Mouse (Mus musculus): ENCODE data around the gene Gdpd3. TPM values are rescaled to one million over a fixed set of nuclear protein-coding genes. Genes with fewer than 3 reads are reported as not detected.

The Gdpd3 gene
- polyA plus RNA-seq, 1 experiment from 2014 or later, result 0.54 TPM

GRCm38 (mm10) chr7:126817595-126817994, 51.5 kb downstream of the Gdpd3 start:
- no peak for ATAC-seq
- Histone ChIP-seq H3K4me3 (no peak overlapping the region), H3K9ac (no peak overlapping the region), H3K4me1 (no peaks in the 10 kb centered on the region), H3K27ac (no peak overlapping the region), H3K9me3 (replicated peaks) (no peaks in the 10 kb centered on the region), H3K4me2 (no peak overlapping the region), H3K27me3 (replicated peaks) (peaks cover 27% of the 10 kb centered on the region), H3K36me3 (no peaks in the 10 kb centered on the region)
- WGBS (ENCODE audit: insufficient replicate concordance), result 69% methylated on average over 7 of the region's 7 CpGs

DNA sequence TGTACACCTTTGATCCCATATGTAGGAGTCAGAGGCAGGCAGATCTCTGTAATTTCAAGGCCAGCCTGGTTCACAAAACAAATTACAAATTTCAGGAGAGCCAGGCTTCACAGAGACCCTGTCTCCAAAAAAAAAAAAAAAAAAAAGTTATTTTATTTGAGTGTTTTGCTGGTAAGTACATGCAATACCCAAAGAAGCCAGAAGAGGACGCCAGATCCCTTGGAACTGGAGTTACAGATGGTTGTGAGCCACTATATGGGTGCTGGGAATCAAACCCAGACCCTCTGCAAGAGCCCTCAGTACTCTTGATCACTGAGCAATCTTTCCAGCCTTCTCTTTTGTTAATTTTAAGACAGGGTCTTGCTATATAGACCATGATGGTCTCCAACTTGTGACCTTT, 52.7 kb downstream of the Gdpd3 start:
- Histone ChIP-seq H3K4me3 (no peak overlapping the region), H3K4me1 (peaks cover 7% of the 10 kb centered on the region; the same call in 1 of the 2 replicates), H3K9me3 (replicated peaks) (no peaks in the 10 kb centered on the region), H3K36me3 (no peaks in the 10 kb centered on the region), H3K27me3 (replicated peaks) (peaks cover 33% of the 10 kb centered on the region), H3K9ac (no peak overlapping the region), H3K27ac (no peak overlapping the region), H3K4me2 (no peak overlapping the region)
- WGBS (ENCODE audit: insufficient replicate concordance), result 6% methylated on average over 1 of the region's 1 CpGs
- ATAC-seq, result no peak

DNA sequence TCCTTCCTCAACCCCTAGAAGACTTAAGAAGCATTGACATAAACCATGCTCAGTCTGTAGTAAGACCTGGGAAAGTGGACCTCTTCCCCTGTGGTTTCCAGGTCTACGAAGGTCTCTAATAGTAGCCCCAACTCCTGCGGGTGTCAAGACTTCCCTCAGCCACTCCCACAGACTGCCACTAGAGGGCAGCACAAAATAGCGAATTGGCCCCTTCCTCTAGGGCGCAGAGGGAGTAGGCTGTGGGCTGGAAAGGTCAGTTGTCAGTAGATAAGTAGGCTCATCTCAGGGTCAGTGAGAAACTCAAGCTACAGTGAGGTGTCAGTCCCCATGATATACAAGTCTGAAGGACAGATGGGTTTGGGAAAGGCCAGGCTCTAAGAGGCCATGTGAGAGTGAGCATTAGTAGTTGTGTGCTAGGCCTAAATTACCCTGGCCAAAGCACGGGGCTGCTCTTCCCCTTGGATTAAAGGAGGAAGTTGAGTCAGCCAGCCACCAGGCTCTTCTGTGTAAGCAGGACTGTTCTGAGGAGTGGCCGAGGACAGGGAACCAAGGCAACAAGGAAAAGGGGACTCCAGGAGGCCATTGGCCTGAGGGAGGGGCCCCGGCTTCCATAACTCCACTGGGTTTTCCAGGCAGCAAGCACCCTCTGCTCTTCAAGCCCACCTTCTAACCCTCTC, 55.8 kb downstream of the Gdpd3 start:
- Histone ChIP-seq H3K27ac (no peak overlapping the region), H3K36me3 (no peaks in the 10 kb centered on the region), H3K9ac (no peak overlapping the region), H3K9me3 (replicated peaks) (no peaks in the 10 kb centered on the region), H3K4me2 (no peak overlapping the region), H3K27me3 (replicated peaks) (peaks cover 58% of the 10 kb centered on the region), H3K4me1 (peaks cover 7% of the 10 kb centered on the region; the same call in 1 of the 2 replicates), H3K4me3 (no peak overlapping the region)
- peak; percentile 35; the same call in 1 of the 2 replicates for ATAC-seq
- WGBS (ENCODE audit: insufficient replicate concordance), result 19% methylated on average over 7 of the region's 7 CpGs

DNA sequence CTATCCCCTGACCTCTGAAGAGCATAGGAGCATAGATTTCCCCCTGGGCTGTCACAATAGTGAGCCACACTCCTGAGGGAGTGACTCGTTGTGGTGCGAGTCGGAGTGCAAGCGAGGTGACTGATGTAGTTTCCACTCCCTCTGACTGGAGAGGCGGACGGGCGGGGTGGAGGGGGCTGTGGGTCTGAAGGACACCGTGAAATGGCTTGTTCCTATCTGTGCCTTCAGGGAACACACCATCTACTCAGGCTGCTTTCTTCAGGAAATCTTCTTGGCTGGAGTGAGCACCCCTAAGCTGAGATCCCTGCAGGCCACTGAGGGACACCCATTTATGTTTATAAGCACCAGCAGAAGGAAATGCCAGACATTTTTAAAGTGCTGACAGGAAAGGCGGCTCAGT, 56.6 kb downstream of the Gdpd3 start:
- Histone ChIP-seq H3K36me3 (no peaks in the 10 kb centered on the region), H3K4me3 (no peak overlapping the region), H3K9me3 (replicated peaks) (no peaks in the 10 kb centered on the region), H3K4me1 (peaks cover 7% of the 10 kb centered on the region; the same call in 1 of the 2 replicates), H3K4me2 (no peak overlapping the region), H3K27me3 (replicated peaks) (peaks cover 61% of the 10 kb centered on the region), H3K9ac (no peak overlapping the region), H3K27ac (no peak overlapping the region)
- 23% methylated on average over 9 of the region's 9 CpGs for WGBS (ENCODE audit: insufficient replicate concordance)
- ATAC-seq, result no peak

DNA sequence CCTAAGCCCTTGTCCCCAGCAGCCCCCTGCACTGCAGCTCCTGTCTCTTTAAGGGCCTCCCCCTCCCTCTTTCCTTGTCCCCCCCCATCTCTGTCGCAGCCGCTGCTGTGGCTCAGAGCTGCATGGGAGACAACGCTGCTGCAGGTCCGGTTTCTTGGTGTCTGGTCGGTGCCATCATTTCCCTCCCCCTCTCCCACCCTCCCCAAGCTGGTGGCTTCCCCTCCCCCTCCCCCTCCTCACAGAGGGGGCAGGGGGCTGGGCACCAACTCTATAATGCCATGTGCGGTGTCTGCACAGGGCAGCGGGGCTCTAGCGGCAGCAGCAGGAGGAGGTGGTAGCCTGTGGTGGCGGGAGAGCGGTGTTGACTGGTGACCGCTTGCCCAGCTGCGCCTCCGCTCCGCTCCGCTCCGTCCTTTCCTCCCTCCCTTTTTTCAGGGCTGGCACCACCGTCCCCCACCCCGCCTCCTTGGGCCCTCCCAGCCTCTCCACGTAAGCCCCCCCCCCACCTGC, 57.1 kb downstream of the Gdpd3 start:
- Histone ChIP-seq H3K27ac (no peak overlapping the region), H3K27me3 (replicated peaks) (peaks cover 61% of the 10 kb centered on the region), H3K4me2 (peak overlapping the region; percentile 43), H3K9ac (no peak overlapping the region), H3K4me3 (no peak overlapping the region), H3K9me3 (replicated peaks) (no peaks in the 10 kb centered on the region), H3K36me3 (no peaks in the 10 kb centered on the region), H3K4me1 (peaks cover 7% of the 10 kb centered on the region; the same call in 1 of the 2 replicates)
- 2% methylated on average over 18 of the region's 19 CpGs for WGBS (ENCODE audit: insufficient replicate concordance)
- ATAC-seq, result 0 out of 2 replicates have a peak, but pooled peaks have one; percentile 14

GRCm38 (mm10) chr7:126823940-126824339, 57.8 kb downstream of the Gdpd3 start:
- H3K36me3 ChIP-seq, result no peaks in the 10 kb centered on the region
- no peak overlapping the region for H3K27ac ChIP-seq
- H3K9ac ChIP-seq, result no peak overlapping the region
- ATAC-seq, result no peak
- no peak overlapping the region for H3K4me3 ChIP-seq
- no peaks in the 10 kb centered on the region for H3K9me3 ChIP-seq (replicated peaks)
- peaks cover 7% of the 10 kb centered on the region; the same call in 1 of the 2 replicates for H3K4me1 ChIP-seq
- H3K27me3 ChIP-seq (replicated peaks), result peaks cover 68% of the 10 kb centered on the region
- H3K4me2 ChIP-seq, result no peak overlapping the region
- WGBS (ENCODE audit: insufficient replicate concordance), result 18% methylated on average over 10 of the region's 10 CpGs

Other genes starting within 250 kb of the Gdpd3 start
- gene Eif3c, start 199.9 kb upstream of the Gdpd3 start, polyA plus RNA-seq (2016; fragmentation: Nextera tagmentation; extraction: Ambion mirVana), result 157 and 164 TPM in 2 replicates
- gene Apobr, start 181.4 kb upstream of the Gdpd3 start, polyA plus RNA-seq (2016; fragmentation: Nextera tagmentation; extraction: Ambion mirVana), result 0.77 and 1.1 TPM in 2 replicates
- 12.5 TPM in 2 replicates for gene Cln3, start 180.5 kb upstream of the Gdpd3 start, polyA plus RNA-seq (2016; fragmentation: Nextera tagmentation; extraction: Ambion mirVana)
- not detected in 2 replicates for gene Il27, start 171.4 kb upstream of the Gdpd3 start, polyA plus RNA-seq (2016; fragmentation: Nextera tagmentation; extraction: Ambion mirVana)
- 3.2 and 3.7 TPM in 2 replicates for gene Nupr1, start 135.5 kb upstream of the Gdpd3 start, polyA plus RNA-seq (2016; fragmentation: Nextera tagmentation; extraction: Ambion mirVana)
- 36.3 and 42.4 TPM in 2 replicates for gene Sgf29, start 117.0 kb upstream of the Gdpd3 start, polyA plus RNA-seq (2016; fragmentation: Nextera tagmentation; extraction: Ambion mirVana)
- 0.24 and 0.50 TPM in 2 replicates for gene Sult1a1, start 89.9 kb upstream of the Gdpd3 start, polyA plus RNA-seq (2016; fragmentation: Nextera tagmentation; extraction: Ambion mirVana)
- gene Bola2, start 70.9 kb upstream of the Gdpd3 start, polyA plus RNA-seq (2016; fragmentation: Nextera tagmentation; extraction: Ambion mirVana), result 134 and 153 TPM in 2 replicates
- gene Slx1b, start 70.5 kb upstream of the Gdpd3 start, polyA plus RNA-seq (2016; fragmentation: Nextera tagmentation; extraction: Ambion mirVana), result 4.5 and 5.1 TPM in 2 replicates
- 77.9 and 86.6 TPM in 2 replicates for gene Coro1a, start 58.5 kb upstream of the Gdpd3 start, polyA plus RNA-seq (2016; fragmentation: Nextera tagmentation; extraction: Ambion mirVana)
- gene Mapk3, start 6.7 kb upstream of the Gdpd3 start, polyA plus RNA-seq (2016; fragmentation: Nextera tagmentation; extraction: Ambion mirVana), result 23.7 and 25.0 TPM in 2 replicates
- gene Ypel3, start 10.6 kb downstream of the Gdpd3 start, polyA plus RNA-seq (2016; fragmentation: Nextera tagmentation; extraction: Ambion mirVana), result 77.2 and 78.5 TPM in 2 replicates
- gene Tbx6, start 15.1 kb downstream of the Gdpd3 start, polyA plus RNA-seq (2016; fragmentation: Nextera tagmentation; extraction: Ambion mirVana), result 0.33 and 0.50 TPM in 2 replicates
- 191 and 205 TPM in 2 replicates for gene Ppp4c, start 26.2 kb downstream of the Gdpd3 start, polyA plus RNA-seq (2016; fragmentation: Nextera tagmentation; extraction: Ambion mirVana)
- gene Fam57b, start 31.3 kb downstream of the Gdpd3 start, polyA plus RNA-seq (2016; fragmentation: Nextera tagmentation; extraction: Ambion mirVana), result not detected in 2 replicates
- gene 4930451I11Rik, start 65.3 kb downstream of the Gdpd3 start, polyA plus RNA-seq (2016; fragmentation: Nextera tagmentation; extraction: Ambion mirVana), result not detected in 2 replicates
- gene Doc2a, start 81.1 kb downstream of the Gdpd3 start, polyA plus RNA-seq (2016; fragmentation: Nextera tagmentation; extraction: Ambion mirVana), result 0.15 and 0.24 TPM in 2 replicates
- 20.3 and 22.0 TPM in 2 replicates for gene Hirip3, start 95.6 kb downstream of the Gdpd3 start, polyA plus RNA-seq (2016; fragmentation: Nextera tagmentation; extraction: Ambion mirVana)
- 70.5 and 73.0 TPM in 2 replicates for gene Ino80e, start 96.0 kb downstream of the Gdpd3 start, polyA plus RNA-seq (2016; fragmentation: Nextera tagmentation; extraction: Ambion mirVana)
- gene Taok2, start 118.4 kb downstream of the Gdpd3 start, polyA plus RNA-seq (2016; fragmentation: Nextera tagmentation; extraction: Ambion mirVana), result 20.1 and 20.6 TPM in 2 replicates
- 16.7 and 16.9 TPM in 2 replicates for gene Tmem219, start 156.6 kb downstream of the Gdpd3 start, polyA plus RNA-seq (2016; fragmentation: Nextera tagmentation; extraction: Ambion mirVana)
- 10.3 and 10.7 TPM in 2 replicates for gene Kctd13, start 162.5 kb downstream of the Gdpd3 start, polyA plus RNA-seq (2016; fragmentation: Nextera tagmentation; extraction: Ambion mirVana)
- gene Asphd1, start 183.2 kb downstream of the Gdpd3 start, polyA plus RNA-seq (2016; fragmentation: Nextera tagmentation; extraction: Ambion mirVana), result not detected in 2 replicates
- gene Sez6l2, start 184.2 kb downstream of the Gdpd3 start, polyA plus RNA-seq (2016; fragmentation: Nextera tagmentation; extraction: Ambion mirVana), result 0.06 and 0.39 TPM in 2 replicates
- gene Cdipt, start 209.6 kb downstream of the Gdpd3 start, polyA plus RNA-seq (2016; fragmentation: Nextera tagmentation; extraction: Ambion mirVana), result 59.2 and 63.2 TPM in 2 replicates
- gene Cdiptos, start 209.8 kb downstream of the Gdpd3 start, polyA plus RNA-seq (2016; fragmentation: Nextera tagmentation; extraction: Ambion mirVana), result 0.29 and 0.44 TPM in 2 replicates
- gene Mvp, start 248.3 kb downstream of the Gdpd3 start, polyA plus RNA-seq (2016; fragmentation: Nextera tagmentation; extraction: Ambion mirVana), result 8.3 and 8.9 TPM in 2 replicates